Mouse (Mus musculus) ZHBTc4 (cell line): ENCODE measurements around the gene Krt79.

Experiments used
- DNase-seq: peaks from one replicate; pipeline ENCODE4 v3.0.0-alpha.2; 2011; ENCODE audit warnings: low read depth, low spot score

Krt79 gene

GRCm38 (mm10) chr15:101933024-101933423 lies 7.1 kb downstream of the Krt79 start:
- DNase-seq, result no peak

- peak; percentile 13 for DNase-seq
These were observed 10.5 kb downstream of the Krt79 start for GRCm38 (mm10) chr15:101929666-101930065.

- DNase-seq, result peak; percentile 38
These were observed 11.0 kb downstream of the Krt79 start for GRCm38 (mm10) chr15:101929087-101929486.

- DNase-seq, result no peak
These were observed 12.6 kb downstream of the Krt79 start for GRCm38 (mm10) chr15:101927340-101928080.

- no peak for DNase-seq
These were observed 15.1 kb downstream of the Krt79 start for GRCm38 (mm10) chr15:101925041-101925440.

GRCm38 (mm10) chr15:101924635-101925034 lies 15.5 kb downstream of the Krt79 start, which contains the start of gene Krt4:
Gene Krt4, minus strand, starts transcription at chr15:101924735.
- DNase-seq, result peak; percentile 40

GRCm38 (mm10) chr15:101922296-101922695 lies 17.8 kb downstream of the Krt79 start:
- DNase-seq, result no peak

- DNase-seq, result no peak
These were observed 24.1 kb downstream of the Krt79 start for GRCm38 (mm10) chr15:101916072-101916471.

- DNase-seq, result no peak
These were observed 35.3 kb downstream of the Krt79 start for GRCm38 (mm10) chr15:101904849-101905248.

- DNase-seq, result no peak
These were observed 37.7 kb downstream of the Krt79 start for GRCm38 (mm10) chr15:101902171-101903149.

GRCm38 (mm10) chr15:101895216-101895615 lies 44.9 kb downstream of the Krt79 start:
- no peak for DNase-seq

- DNase-seq, result no peak
These were observed 47.3 kb downstream of the Krt79 start, which contains the start of gene Krt76 for GRCm38 (mm10) chr15:101892820-101893219. Gene Krt76, minus strand, starts transcription at chr15:101892920.

- peak; percentile 55 for DNase-seq
These were observed 60.3 kb downstream of the Krt79 start for GRCm38 (mm10) chr15:101879776-101880175.
